Mouse (Mus musculus): Measurements from ENCODE around the gene Cracr2b. TPM values are rescaled to one million over a fixed set of nuclear protein-coding genes. Genes with fewer than 3 reads are reported as not detected.
A peak's percentile ranks its signal among the peaks of the same experiment; 100 is the strongest.

Gene Cracr2b
- polyA plus RNA-seq, 1 experiment: 57.1 TPM

- TF ChIP-seq CTCF (IDR thresholded peaks at IDR 0.05; ENCODE audit: extremely low read depth, insufficient read length, insufficient replicate concordance, low read depth, low read length) (no peak), POLR2A (IDR thresholded peaks at IDR 0.05; ENCODE audit: low read depth, low read length) (no peak)
- Histone ChIP-seq H3K27ac (ENCODE audit: insufficient read depth, low read depth, low read length) (no peak overlapping the region), H3K36me3 (ENCODE audit: control insufficient read depth, insufficient read depth, low read length) (peaks cover 38% of the 10 kb centered on the region), H3K4me3 (ENCODE audit: low read depth, low read length) (no peak overlapping the region), H3K4me1 (ENCODE audit: control insufficient read depth, insufficient read depth, insufficient read length, low read length) (peaks cover 23% of the 10 kb centered on the region), H3K27me3 (ENCODE audit: control insufficient read depth, insufficient read depth, low read length) (no peaks in the 10 kb centered on the region)
- WGBS: 78% methylated on average over 9 of the region's 9 CpGs
Measured at GRCm38 (mm10) chr7:141429840-141430584, 30.9 kb upstream of the Cracr2b start.

GRCm38 (mm10) chr7:141430585-141431240 is 30.2 kb upstream of the Cracr2b start:
- H3K4me3 ChIP-seq (ENCODE audit: low read depth, low read length): no peak overlapping the region
- peaks cover 38% of the 10 kb centered on the region for H3K36me3 ChIP-seq (ENCODE audit: control insufficient read depth, insufficient read depth, low read length)
- WGBS: 95% methylated on average over 9 of the region's 9 CpGs
- H3K27ac ChIP-seq (ENCODE audit: insufficient read depth, low read depth, low read length): no peak overlapping the region
- no peak for TF ChIP-seq POLR2A (IDR thresholded peaks at IDR 0.05; ENCODE audit: low read depth, low read length)
- no peak for TF ChIP-seq CTCF (IDR thresholded peaks at IDR 0.05; ENCODE audit: extremely low read depth, insufficient read length, insufficient replicate concordance, low read depth, low read length)
- no peaks in the 10 kb centered on the region for H3K27me3 ChIP-seq (ENCODE audit: control insufficient read depth, insufficient read depth, low read length)
- H3K4me1 ChIP-seq (ENCODE audit: control insufficient read depth, insufficient read depth, insufficient read length, low read length): peaks cover 27% of the 10 kb centered on the region

- H3K27ac ChIP-seq (ENCODE audit: insufficient read depth, low read depth, low read length): no peak overlapping the region
- no peaks in the 10 kb centered on the region for H3K27me3 ChIP-seq (ENCODE audit: control insufficient read depth, insufficient read depth, low read length)
- WGBS: 94% methylated on average over 19 of the region's 19 CpGs
- H3K4me1 ChIP-seq (ENCODE audit: control insufficient read depth, insufficient read depth, insufficient read length, low read length): peaks cover 35% of the 10 kb centered on the region
- TF ChIP-seq CTCF (IDR thresholded peaks at IDR 0.05; ENCODE audit: extremely low read depth, insufficient read length, insufficient replicate concordance, low read depth, low read length) (no peak), POLR2A (IDR thresholded peaks at IDR 0.05; ENCODE audit: low read depth, low read length) (no peak)
- peaks cover 38% of the 10 kb centered on the region for H3K36me3 ChIP-seq (ENCODE audit: control insufficient read depth, insufficient read depth, low read length)
- no peak overlapping the region for H3K4me3 ChIP-seq (ENCODE audit: low read depth, low read length)
Measured at GRCm38 (mm10) chr7:141431434-141432185, 29.3 kb upstream of the Cracr2b start.

DNA sequence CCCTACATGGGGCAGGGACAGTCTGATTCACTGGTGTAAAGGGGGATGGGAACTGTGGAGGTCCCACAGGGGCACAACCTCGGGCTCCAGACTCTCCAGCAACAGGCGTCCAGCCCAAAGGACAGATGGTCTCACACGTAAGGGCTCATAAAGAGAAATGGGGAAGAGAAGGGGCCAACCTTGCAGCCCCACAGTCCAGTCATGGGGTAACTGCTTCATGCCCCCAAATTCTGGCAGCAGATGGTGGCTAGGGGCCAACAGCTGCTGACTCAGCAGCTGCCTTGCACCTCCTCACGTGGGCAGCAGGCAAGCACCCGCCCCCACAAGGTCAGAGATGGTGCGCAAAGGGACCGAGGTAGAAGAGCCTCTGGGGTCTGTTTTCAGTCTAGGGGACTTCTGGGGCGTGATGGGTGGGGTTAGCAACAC is 28.7 kb upstream of the Cracr2b start:
- no peak for TF ChIP-seq POLR2A (IDR thresholded peaks at IDR 0.05; ENCODE audit: low read depth, low read length)
- TF ChIP-seq CTCF (IDR thresholded peaks at IDR 0.05; ENCODE audit: extremely low read depth, insufficient read length, insufficient replicate concordance, low read depth, low read length): no peak
- Histone ChIP-seq H3K4me1 (ENCODE audit: control insufficient read depth, insufficient read depth, insufficient read length, low read length) (peaks cover 34% of the 10 kb centered on the region), H3K4me3 (ENCODE audit: low read depth, low read length) (no peak overlapping the region), H3K27ac (ENCODE audit: insufficient read depth, low read depth, low read length) (no peak overlapping the region), H3K36me3 (ENCODE audit: control insufficient read depth, insufficient read depth, low read length) (peaks cover 38% of the 10 kb centered on the region), H3K27me3 (ENCODE audit: control insufficient read depth, insufficient read depth, low read length) (no peaks in the 10 kb centered on the region)
- 85% methylated on average over 8 of the region's 8 CpGs for WGBS

DNA sequence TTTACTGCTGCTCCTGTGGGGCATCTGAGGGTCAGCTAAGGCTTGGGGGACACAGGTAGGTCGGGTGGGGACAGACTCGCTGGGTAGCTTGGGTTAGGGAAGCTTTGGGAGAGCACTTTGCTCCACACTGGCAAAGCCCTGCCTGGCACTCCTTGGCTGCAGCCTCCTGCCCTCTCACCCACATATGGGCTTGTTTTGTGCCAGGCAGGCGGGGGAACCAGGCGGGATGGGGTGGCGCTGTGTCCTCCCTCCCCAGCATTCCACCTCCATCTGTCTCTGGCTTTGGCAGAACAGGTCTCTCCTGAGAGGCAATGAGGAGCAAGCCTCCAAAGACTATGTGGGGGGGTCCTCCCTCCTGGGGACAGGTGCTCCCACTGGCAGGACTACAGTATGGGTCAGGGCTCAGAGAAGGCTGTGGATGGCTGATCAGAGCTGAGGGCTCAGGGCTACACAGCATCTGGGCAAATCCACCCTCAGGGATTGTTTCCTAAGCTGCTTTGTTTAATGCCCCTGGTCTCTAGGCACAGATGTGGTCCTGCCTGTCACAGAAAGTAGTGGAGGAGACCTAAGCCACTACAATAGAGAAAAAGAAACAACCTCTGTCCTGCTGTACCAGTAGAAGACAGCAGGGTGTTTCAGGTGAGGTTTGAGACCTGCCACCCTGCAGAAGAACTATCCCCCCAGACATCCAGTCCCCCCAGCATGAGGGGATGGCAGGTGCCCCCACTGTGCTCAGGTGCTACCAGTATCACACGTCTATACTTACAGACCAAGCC is 28.0 kb upstream of the Cracr2b start:
- Histone ChIP-seq H3K4me3 (ENCODE audit: low read depth, low read length) (peak overlapping the region; percentile 2; the same call in 1 of the 2 replicates), H3K27me3 (ENCODE audit: control insufficient read depth, insufficient read depth, low read length) (no peaks in the 10 kb centered on the region), H3K4me1 (ENCODE audit: control insufficient read depth, insufficient read depth, insufficient read length, low read length) (peaks cover 34% of the 10 kb centered on the region), H3K36me3 (ENCODE audit: control insufficient read depth, insufficient read depth, low read length) (peaks cover 38% of the 10 kb centered on the region), H3K27ac (ENCODE audit: insufficient read depth, low read depth, low read length) (no peak overlapping the region)
- 79% methylated on average over 6 of the region's 6 CpGs for WGBS
- TF ChIP-seq CTCF (IDR thresholded peaks at IDR 0.05; ENCODE audit: extremely low read depth, insufficient read length, insufficient replicate concordance, low read depth, low read length) (no peak), POLR2A (IDR thresholded peaks at IDR 0.05; ENCODE audit: low read depth, low read length) (no peak)

- Histone ChIP-seq H3K4me3 (ENCODE audit: low read depth, low read length) (peak overlapping the region; percentile 74), H3K36me3 (ENCODE audit: control insufficient read depth, insufficient read depth, low read length) (peaks cover 38% of the 10 kb centered on the region), H3K27ac (ENCODE audit: insufficient read depth, low read depth, low read length) (no peak overlapping the region), H3K27me3 (ENCODE audit: control insufficient read depth, insufficient read depth, low read length) (no peaks in the 10 kb centered on the region), H3K4me1 (ENCODE audit: control insufficient read depth, insufficient read depth, insufficient read length, low read length) (peaks cover 31% of the 10 kb centered on the region)
- no peak for TF ChIP-seq POLR2A (IDR thresholded peaks at IDR 0.05; ENCODE audit: low read depth, low read length)
- WGBS: 84% methylated on average over 15 of the region's 15 CpGs
Measured at GRCm38 (mm10) chr7:141433517-141434400, 27.1 kb upstream of the Cracr2b start.

Data from small intestine, adult 2 months (tissue).